Mouse (Mus musculus) spleen, postnatal 14 days (tissue): ENCODE results near the gene Actn4.

Experiments
- DNase-seq, 2 experiments: peaks; one replicate each; pipeline ENCODE4 v3.0.0; 2021 to 2022; ENCODE audit warnings: low spot score in 2 of 2

Actn4 gene

GRCm38 (mm10) chr7:28847273-28847672, 114.9 kb downstream of the Actn4 start:
- no peak for DNase-seq
